Mouse (Mus musculus): Measurements from ENCODE around the gene 4930555G01Rik.
"Not testable (repeated sequence)": the region's sequence is repeated elsewhere in the genome, so short reads cannot be mapped to it uniquely, and the experiment has no call there.

The 4930555G01Rik gene
- long read RNA-seq, experiment 1: 0 reads
- long read RNA-seq, experiment 2: 0 reads

DNA sequence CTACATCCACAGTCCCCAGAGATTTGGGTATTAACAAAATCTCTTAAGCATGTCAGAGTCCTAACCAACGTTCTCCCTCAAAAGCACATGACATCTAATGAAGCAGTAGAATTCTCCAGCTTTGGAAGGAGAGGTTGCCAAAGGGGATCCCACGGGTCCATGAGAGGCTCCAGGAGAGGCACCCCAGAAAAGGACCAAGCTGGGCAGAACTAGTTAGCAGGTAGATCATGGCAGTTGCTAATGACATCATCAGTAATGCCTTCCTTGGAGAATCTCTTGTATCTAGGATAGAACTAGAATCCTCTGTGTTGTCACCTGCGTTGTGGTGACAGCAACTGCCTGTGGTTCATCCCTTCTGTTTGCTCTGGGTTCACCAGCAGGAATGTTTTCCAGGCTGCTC, at the start of gene 4930555G01Rik:
TSS of gene 4930555G01Rik (plus strand) at position 301 of the 400 bp plus-strand sequence.
- intact Hi-C loops (cut with DNase I): not testable (repeated sequence)

DNA sequence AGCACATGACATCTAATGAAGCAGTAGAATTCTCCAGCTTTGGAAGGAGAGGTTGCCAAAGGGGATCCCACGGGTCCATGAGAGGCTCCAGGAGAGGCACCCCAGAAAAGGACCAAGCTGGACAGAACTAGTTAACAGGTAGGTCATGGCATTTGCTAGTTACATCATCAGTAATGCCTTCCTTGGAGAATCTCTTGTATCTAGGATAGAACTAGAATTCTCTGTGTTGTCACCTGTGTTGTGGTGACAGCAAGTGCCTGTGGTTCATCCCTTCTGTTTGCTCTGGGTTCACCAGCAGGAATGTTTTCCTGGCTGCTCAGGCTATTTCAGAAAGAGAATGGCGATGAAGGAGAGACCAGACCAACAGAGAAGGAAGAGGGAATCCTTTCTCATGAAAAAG, 34.8 kb upstream of the 4930555G01Rik start, which contains the start of gene Gm3298:
TSS of gene Gm3298 (plus strand) at position 301 of the 400 bp plus-strand sequence.
- intact Hi-C loops (cut with DNase I): not testable (repeated sequence)

DNA sequence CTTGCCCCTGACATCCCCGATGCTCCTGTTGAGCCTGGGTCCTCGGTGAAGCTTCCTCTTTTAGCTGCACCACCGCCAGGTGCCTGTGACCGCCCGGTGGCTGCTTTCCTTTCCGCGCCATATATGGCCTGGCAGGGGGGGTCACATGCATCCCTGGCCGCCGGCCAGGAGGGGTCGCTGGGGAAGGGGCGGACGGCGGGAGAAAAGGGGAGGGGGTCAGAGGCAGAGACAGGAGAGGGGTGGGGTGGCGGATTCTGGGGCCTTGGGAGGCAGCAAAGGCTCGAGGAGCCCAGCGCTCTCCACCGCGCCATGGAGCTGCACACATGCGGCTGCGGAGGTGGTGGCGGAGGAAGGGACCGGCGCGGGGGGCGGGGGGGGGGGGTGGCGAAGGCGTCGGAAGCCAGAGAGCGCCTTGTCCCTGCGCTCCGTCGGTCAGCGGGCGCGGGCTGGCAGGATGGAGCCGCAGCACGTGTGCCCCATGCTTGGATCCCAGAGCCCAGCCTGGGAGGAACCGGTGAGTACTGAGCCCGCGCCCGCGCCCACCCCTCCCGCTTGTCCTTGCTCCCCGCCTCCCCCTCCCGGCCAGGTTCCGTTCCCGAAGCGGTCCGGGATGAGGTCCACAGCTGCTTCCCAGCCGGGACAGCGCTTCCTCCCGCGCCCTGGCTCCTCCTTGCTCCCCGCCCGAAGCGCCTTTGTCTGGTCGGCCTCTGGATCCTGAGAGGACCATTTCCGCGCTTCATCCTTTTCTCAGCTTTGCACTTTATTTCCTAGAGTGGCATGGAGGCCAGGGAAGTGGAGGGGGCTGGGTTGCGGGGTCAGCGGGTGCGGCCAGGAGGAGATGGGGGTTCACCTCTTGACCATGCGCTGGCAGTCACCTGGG, 20.4 kb downstream of the 4930555G01Rik start, which contains the start of gene Gm8281:
TSS of gene Gm8281 (plus strand) at position 430 of the 880 bp plus-strand sequence.
- intact Hi-C loops (cut with DNase I): not testable (repeated sequence)

Measured in adrenal gland (tissue).